Mouse (Mus musculus): ENCODE measurements around the gene Krtap24-1. TPM values are rescaled to one million over a fixed set of nuclear protein-coding genes. Genes with fewer than 3 reads are reported as not detected.

The Krtap24-1 gene
- not detected for polyA plus RNA-seq (2014; fragmentation: Illumina TruSeq; extraction: RNeasy Lipid Tissue Mini Kit (QIAGEN cat#74804); ENCODE audit: low read depth, low replicate concordance)

GRCm38 (mm10) chr16:88611922-88612321 is at the start of gene Krtap24-1:
Krtap24-1 (minus strand) TSS chr16:88612279.

GRCm38 (mm10) chr16:88647358-88647846 is 35.3 kb upstream of the Krtap24-1 start, which contains the start of gene Krtap26-1:
Krtap26-1 (minus strand) TSS chr16:88647796.

GRCm38 (mm10) chr16:88627566-88627965 is 15.5 kb upstream of the Krtap24-1 start, which contains the start of gene 2310079G19Rik:
2310079G19Rik (minus strand) TSS chr16:88627666.

GRCm38 (mm10) chr16:88563045-88563913 is 48.8 kb downstream of the Krtap24-1 start, which contains the start of gene Cldn8:
Cldn8 (minus strand) TSS chr16:88563183.

Other genes with a start within 250 kb of the Krtap24-1 start
- 0.53 TPM for gene Cldn17, start 105.3 kb downstream of the Krtap24-1 start, polyA plus RNA-seq (2014; fragmentation: Illumina TruSeq; extraction: RNeasy Lipid Tissue Mini Kit (QIAGEN cat#74804); ENCODE audit: low read depth, low replicate concordance)
- gene Cldn8, start 49.1 kb downstream of the Krtap24-1 start, polyA plus RNA-seq (2014; fragmentation: Illumina TruSeq; extraction: RNeasy Lipid Tissue Mini Kit (QIAGEN cat#74804); ENCODE audit: low read depth, low replicate concordance): 325 TPM
- not detected for gene 2310079G19Rik, start 15.4 kb upstream of the Krtap24-1 start, polyA plus RNA-seq (2014; fragmentation: Illumina TruSeq; extraction: RNeasy Lipid Tissue Mini Kit (QIAGEN cat#74804); ENCODE audit: low read depth, low replicate concordance)
- gene Krtap26-1, start 35.5 kb upstream of the Krtap24-1 start, polyA plus RNA-seq (2014; fragmentation: Illumina TruSeq; extraction: RNeasy Lipid Tissue Mini Kit (QIAGEN cat#74804); ENCODE audit: low read depth, low replicate concordance): not detected
- not detected for gene Krtap27-1, start 59.4 kb upstream of the Krtap24-1 start, polyA plus RNA-seq (2014; fragmentation: Illumina TruSeq; extraction: RNeasy Lipid Tissue Mini Kit (QIAGEN cat#74804); ENCODE audit: low read depth, low replicate concordance)
- not detected for gene 2310061N02Rik, start 95.7 kb upstream of the Krtap24-1 start, polyA plus RNA-seq (2014; fragmentation: Illumina TruSeq; extraction: RNeasy Lipid Tissue Mini Kit (QIAGEN cat#74804); ENCODE audit: low read depth, low replicate concordance)
- gene Krtap13-1, start 116.6 kb upstream of the Krtap24-1 start, polyA plus RNA-seq (2014; fragmentation: Illumina TruSeq; extraction: RNeasy Lipid Tissue Mini Kit (QIAGEN cat#74804); ENCODE audit: low read depth, low replicate concordance): not detected
- gene Krtap13, start 139.4 kb upstream of the Krtap24-1 start, polyA plus RNA-seq (2014; fragmentation: Illumina TruSeq; extraction: RNeasy Lipid Tissue Mini Kit (QIAGEN cat#74804); ENCODE audit: low read depth, low replicate concordance): not detected
- gene 2310034C09Rik, start 146.6 kb upstream of the Krtap24-1 start, polyA plus RNA-seq (2014; fragmentation: Illumina TruSeq; extraction: RNeasy Lipid Tissue Mini Kit (QIAGEN cat#74804); ENCODE audit: low read depth, low replicate concordance): not detected
- gene 2310057N15Rik, start 161.9 kb upstream of the Krtap24-1 start, polyA plus RNA-seq (2014; fragmentation: Illumina TruSeq; extraction: RNeasy Lipid Tissue Mini Kit (QIAGEN cat#74804); ENCODE audit: low read depth, low replicate concordance): not detected
- not detected for gene Gm5965, start 165.6 kb upstream of the Krtap24-1 start, polyA plus RNA-seq (2014; fragmentation: Illumina TruSeq; extraction: RNeasy Lipid Tissue Mini Kit (QIAGEN cat#74804); ENCODE audit: low read depth, low replicate concordance)
- gene Gm20741, start 199.9 kb upstream of the Krtap24-1 start, polyA plus RNA-seq (2014; fragmentation: Illumina TruSeq; extraction: RNeasy Lipid Tissue Mini Kit (QIAGEN cat#74804); ENCODE audit: low read depth, low replicate concordance): not detected
- gene Krtap15, start 207.9 kb upstream of the Krtap24-1 start, polyA plus RNA-seq (2014; fragmentation: Illumina TruSeq; extraction: RNeasy Lipid Tissue Mini Kit (QIAGEN cat#74804); ENCODE audit: low read depth, low replicate concordance): not detected
- gene Krtap14, start 213.9 kb upstream of the Krtap24-1 start, polyA plus RNA-seq (2014; fragmentation: Illumina TruSeq; extraction: RNeasy Lipid Tissue Mini Kit (QIAGEN cat#74804); ENCODE audit: low read depth, low replicate concordance): not detected